Mouse (Mus musculus) kidney, embryonic 15.5 days (tissue): ENCODE data around the gene Zfp108. TPM values are rescaled to one million over a fixed set of nuclear protein-coding genes. Genes with fewer than 3 reads are reported as not detected.
"Not testable (repeated sequence)": the region's sequence is repeated elsewhere in the genome, so short reads cannot be mapped to it uniquely, and the experiment has no call there.

Source experiments
- ATAC-seq: fragments of 200-750 bp; cut with Nextera tagmentation; replicated peaks from 2 replicates; pipeline ENCODE4 v1.8.0; 2017; ENCODE audit warnings: moderate TSS enrichment; ENCODE audit not compliant: low FRiP score
- H3K27ac ChIP-seq: fragments of 300-500 bp; sonication (generic); 2 replicates; pipeline ENCODE4 v1.5.1; 2015; ENCODE audit warnings: mild to moderate bottlenecking, inconsistent platforms
- H3K27me3 ChIP-seq: fragments of 300-500 bp; sonication (generic); 2 replicates; pipeline ENCODE4 v1.6.1; 2015; ENCODE audit warnings: inconsistent platforms
- H3K36me3 ChIP-seq: fragments of 300-500 bp; sonication (generic); 2 replicates; pipeline ENCODE4 v1.6.1; 2015; ENCODE audit warnings: inconsistent platforms
- H3K4me1 ChIP-seq: fragments of 300-500 bp; sonication (generic); 2 replicates; pipeline ENCODE4 v1.6.1; 2015; ENCODE audit warnings: inconsistent platforms
- H3K4me2 ChIP-seq: fragments of 300-500 bp; sonication (generic); 2 replicates; pipeline ENCODE4 v1.6.1; 2015; ENCODE audit warnings: moderate library complexity, mild to moderate bottlenecking, inconsistent platforms
- H3K4me3 ChIP-seq: fragments of 300-500 bp; sonication (generic); replicated peaks from 2 replicates; pipeline ENCODE4 v1.5.1; 2015; ENCODE audit warnings: mild to moderate bottlenecking, inconsistent platforms
- H3K9ac ChIP-seq: fragments of 300-500 bp; sonication (generic); 2 replicates; pipeline ENCODE4 v1.6.1; 2015; ENCODE audit warnings: mild to moderate bottlenecking, inconsistent platforms
- H3K9me3 ChIP-seq: fragments of 300-500 bp; sonication (generic); replicated peaks from 2 replicates; pipeline ENCODE4 v1.6.1; 2016; ENCODE audit warnings: inconsistent platforms
- WGBS: fragments of 180-500 bp; shearing (Covaris S2); methylation state at CpG from one replicate; pipeline ENCODE4 v1.1.7; 2015; ENCODE audit warnings: mixed read lengths; 5-methylcytosine and 5-hydroxymethylcytosine counted together
- polyA plus RNA-seq: library from polyadenylated mRNA; unstranded; fragments of >200 nt; fragmentation: Nextera tagmentation; extraction: Ambion mirVana; gene quantifications from 2 replicates; pipeline ENCODE4 v1.2.1, GENCODE M21; 2015

Gene Zfp108
- polyA plus RNA-seq, 1 experiment from 2014 or later: 4.2 TPM

- Histone ChIP-seq H3K4me3 (no peak overlapping the region), H3K4me2 (no peak overlapping the region), H3K9ac (no peak overlapping the region), H3K27me3 (no peaks in the 10 kb centered on the region), H3K27ac (no peak overlapping the region), H3K4me1 (peaks cover 5% of the 10 kb centered on the region), H3K36me3 (peaks cover 2% of the 10 kb centered on the region), H3K9me3 (no peaks in the 10 kb centered on the region)
- no peak for ATAC-seq
- WGBS: 76% methylated on average over 24 of the region's 24 CpGs
Measured at GRCm38 (mm10) chr7:24268176-24269155, 13.9 kb downstream of the Zfp108 start.

- Histone ChIP-seq H3K4me2 (no peak overlapping the region; the same call in 1 of the 2 replicates), H3K4me1 (peaks cover 5% of the 10 kb centered on the region), H3K36me3 (peaks cover 10% of the 10 kb centered on the region), H3K4me3 (no peak overlapping the region), H3K27me3 (no peaks in the 10 kb centered on the region), H3K9ac (no peak overlapping the region), H3K27ac (no peak overlapping the region), H3K9me3 (no peaks in the 10 kb centered on the region)
- whole genome bisulfite sequencing: 71% methylated on average over 3 of the region's 3 CpGs
- no peak; the same call in 1 of the 2 replicates for ATAC-seq
Measured at GRCm38 (mm10) chr7:24269256-24269655, 14.7 kb downstream of the Zfp108 start.

GRCm38 (mm10) chr7:24269667-24270287, 15.2 kb downstream of the Zfp108 start:
- H3K27me3 ChIP-seq: no peaks in the 10 kb centered on the region
- peak overlapping the region; percentile 75 for H3K4me2 ChIP-seq
- WGBS: 36% methylated on average over 7 of the region's 7 CpGs
- H3K4me1 ChIP-seq: peaks cover 5% of the 10 kb centered on the region
- no peaks in the 10 kb centered on the region for H3K9me3 ChIP-seq
- 0 out of 2 replicates have a peak overlapping the region, but pooled peaks have one; percentile 34 for H3K9ac ChIP-seq
- H3K36me3 ChIP-seq: peaks cover 15% of the 10 kb centered on the region
- peak overlapping the region; percentile 77; the same call in 1 of the 2 replicates for H3K27ac ChIP-seq
- peak overlapping the region; percentile 65 for H3K4me3 ChIP-seq
- peak; percentile 64 for ATAC-seq

GRCm38 (mm10) chr7:24270288-24270672, 15.7 kb downstream of the Zfp108 start, which contains the start of gene Zfp93:
Gene Zfp93 (plus strand): TSS chr7:24270420.
- no peaks in the 10 kb centered on the region for H3K27me3 ChIP-seq
- peaks cover 5% of the 10 kb centered on the region for H3K4me1 ChIP-seq
- ATAC-seq: peak; percentile 94
- WGBS: 0% methylated on average over 12 of the region's 12 CpGs
- H3K27ac ChIP-seq: peak within 1 kb of the TSS; percentile 77
- H3K9ac ChIP-seq: peak within 1 kb of the TSS; percentile 66
- no peaks in the 10 kb centered on the region for H3K9me3 ChIP-seq
- peak within 1 kb of the TSS; percentile 75 for H3K4me2 ChIP-seq
- H3K4me3 ChIP-seq: peak within 1 kb of the TSS; percentile 65
- peaks cover 20% of the 10 kb centered on the region for H3K36me3 ChIP-seq

- H3K27me3 ChIP-seq: no peaks in the 10 kb centered on the region
- no peak overlapping the region for H3K9ac ChIP-seq
- peaks cover 5% of the 10 kb centered on the region for H3K4me1 ChIP-seq
- no peaks in the 10 kb centered on the region for H3K9me3 ChIP-seq
- H3K4me3 ChIP-seq: no peak overlapping the region
- no peak overlapping the region for H3K27ac ChIP-seq
- 95% methylated on average over 6 of the region's 6 CpGs for WGBS
- ATAC-seq: no peak
- peaks cover 28% of the 10 kb centered on the region for H3K36me3 ChIP-seq
- H3K4me2 ChIP-seq: peak overlapping the region; percentile 75; the same call in 1 of the 2 replicates
Measured at GRCm38 (mm10) chr7:24271191-24271590, 16.6 kb downstream of the Zfp108 start.

GRCm38 (mm10) chr7:24274456-24274855, 19.9 kb downstream of the Zfp108 start:
- Histone ChIP-seq H3K9ac (no peak overlapping the region), H3K27ac (no peak overlapping the region), H3K4me1 (peaks cover 5% of the 10 kb centered on the region), H3K4me2 (no peak overlapping the region), H3K9me3 (no peaks in the 10 kb centered on the region), H3K36me3 (peaks cover 38% of the 10 kb centered on the region), H3K27me3 (no peaks in the 10 kb centered on the region), H3K4me3 (no peak overlapping the region)
- ATAC-seq: no peak
- 96% methylated on average over 4 of the region's 4 CpGs for WGBS

- H3K9ac ChIP-seq, H3K4me1 ChIP-seq, H3K27ac ChIP-seq, H3K4me2 ChIP-seq, H3K4me3 ChIP-seq, ATAC-seq, H3K27me3 ChIP-seq, H3K9me3 ChIP-seq: not testable (repeated sequence)
- WGBS: 85% methylated on average over 3 of the region's 3 CpGs
- H3K36me3 ChIP-seq: peaks cover 34% of the 10 kb centered on the region
Measured at GRCm38 (mm10) chr7:24278771-24279170, 24.2 kb downstream of the Zfp108 start.

- H3K36me3 ChIP-seq: peaks cover 19% of the 10 kb centered on the region
- no peak; the same call in 1 of the 2 replicates for ATAC-seq
- WGBS: 61% methylated on average over 10 of the region's 10 CpGs
- H3K27ac ChIP-seq: no peak overlapping the region
- H3K4me1 ChIP-seq: no peaks in the 10 kb centered on the region
- no peak overlapping the region for H3K9ac ChIP-seq
- H3K27me3 ChIP-seq: no peaks in the 10 kb centered on the region
- H3K9me3 ChIP-seq: no peaks in the 10 kb centered on the region
- H3K4me3 ChIP-seq: no peak overlapping the region
- H3K4me2 ChIP-seq: no peak overlapping the region
Measured at GRCm38 (mm10) chr7:24280031-24280857, 25.6 kb downstream of the Zfp108 start.

GRCm38 (mm10) chr7:24280858-24281145, 26.2 kb downstream of the Zfp108 start:
- no peaks in the 10 kb centered on the region for H3K9me3 ChIP-seq
- no peaks in the 10 kb centered on the region for H3K4me1 ChIP-seq
- H3K27ac ChIP-seq: no peak overlapping the region
- peaks cover 13% of the 10 kb centered on the region for H3K36me3 ChIP-seq
- no peak overlapping the region for H3K4me2 ChIP-seq
- no peak for ATAC-seq
- WGBS: 55% methylated on average over 4 of the region's 4 CpGs
- H3K27me3 ChIP-seq: no peaks in the 10 kb centered on the region
- no peak overlapping the region for H3K4me3 ChIP-seq
- no peak overlapping the region for H3K9ac ChIP-seq

- no peak overlapping the region for H3K4me2 ChIP-seq
- H3K27me3 ChIP-seq: no peaks in the 10 kb centered on the region
- peaks cover 35% of the 10 kb centered on the region for H3K36me3 ChIP-seq
- no peak for ATAC-seq
- no peaks in the 10 kb centered on the region for H3K4me1 ChIP-seq
- no peak overlapping the region for H3K4me3 ChIP-seq
- H3K9ac ChIP-seq: no peak overlapping the region
- H3K27ac ChIP-seq: no peak overlapping the region
- WGBS: 46% methylated on average over 4 of the region's 4 CpGs
- no peaks in the 10 kb centered on the region for H3K9me3 ChIP-seq
Measured at GRCm38 (mm10) chr7:24286090-24286489, 31.5 kb downstream of the Zfp108 start.

- Histone ChIP-seq H3K9ac (no peak overlapping the region), H3K27ac (no peak overlapping the region), H3K9me3 (no peaks in the 10 kb centered on the region), H3K36me3 (peaks cover 43% of the 10 kb centered on the region), H3K4me2 (no peak overlapping the region), H3K27me3 (no peaks in the 10 kb centered on the region), H3K4me3 (no peak overlapping the region), H3K4me1 (no peaks in the 10 kb centered on the region)
- no peak for ATAC-seq
- WGBS: 82% methylated on average over 4 of the region's 4 CpGs
Measured at GRCm38 (mm10) chr7:24286916-24287315, 32.3 kb downstream of the Zfp108 start.
